Mouse (Mus musculus) CH12.LX (cell line): Measurements from ENCODE around the gene Znhit1. TPM values are rescaled to one million over a fixed set of nuclear protein-coding genes. Genes with fewer than 3 reads are reported as not detected.

Source experiments
- DNase-seq: peaks from one replicate; pipeline ENCODE4 v3.0.0-alpha.2; 2013; ENCODE audit errors: extremely low read depth
- H3K27ac ChIP-seq: 2 replicates; pipeline ENCODE4 v1.5.1; 2012; ENCODE audit warnings: low read depth, mild to moderate bottlenecking, control low read depth, moderate library complexity; ENCODE audit not compliant: insufficient read depth
- H3K27me3 ChIP-seq: replicated peaks from 2 replicates; pipeline ENCODE3; 2012; ENCODE audit warnings: inconsistent platforms
- H3K36me3 ChIP-seq, 2 experiments: replicated peaks in 1 of 2; 2 replicates each; pipeline versions ENCODE3 to v1.6.1; 2012; ENCODE audit warnings: inconsistent platforms in 1 of 2, low read length in 1 of 2, mild to moderate bottlenecking in 1 of 2, mixed read lengths in 1 of 2, moderate library complexity in 1 of 2; ENCODE audit not compliant: control insufficient read depth in 1 of 2, insufficient read depth in 1 of 2
- H3K4me1 ChIP-seq, 2 experiments: 2 replicates each; pipeline ENCODE4 v1.6.1; 2012; ENCODE audit warnings: inconsistent platforms in 1 of 2, moderate library complexity in 1 of 2; ENCODE audit not compliant: insufficient read depth in 2 of 2, control insufficient read depth in 1 of 2
- H3K4me2 ChIP-seq: 2 replicates; pipeline ENCODE4 v1.6.1; 2012; ENCODE audit warnings: low read depth, mild to moderate bottlenecking, control low read depth; ENCODE audit not compliant: poor library complexity, insufficient read depth, severe bottlenecking
- H3K4me3 ChIP-seq, 3 experiments: fragments of 150-350 bp in 1 of 3; sonication (generic) in 1 of 3; replicated peaks in 1 of 3; 2 replicates each; pipeline versions ENCODE3 to v1.5.1; 2011 to 2012; ENCODE audit warnings: low read depth in 2 of 3, low read length in 2 of 3, mild to moderate bottlenecking in 2 of 3, moderate library complexity in 2 of 3, control low read depth in 1 of 3, improper control_type of control experiment in 1 of 3, inconsistent platforms in 1 of 3, mixed read lengths in 1 of 3; ENCODE audit not compliant: poor library complexity in 1 of 3
- H3K79me2 ChIP-seq: replicated peaks from 2 replicates; pipeline ENCODE4 v1.6.1; 2012; ENCODE audit warnings: mild to moderate bottlenecking, moderate library complexity; ENCODE audit not compliant: control insufficient read depth, poor library complexity, insufficient read depth, severe bottlenecking; ENCODE audit errors: extremely low read depth
- H3K9ac ChIP-seq: 2 replicates; pipeline ENCODE4 v1.6.1; 2012; ENCODE audit warnings: low read depth, mild to moderate bottlenecking, control low read depth, moderate library complexity; ENCODE audit not compliant: insufficient read depth
- H3K9me3 ChIP-seq: replicated peaks from 2 replicates; pipeline ENCODE3; 2012; ENCODE audit warnings: low read length, inconsistent platforms, mixed read lengths
- BHLHE40 ChIP-seq: IDR thresholded peaks from 2 replicates; pipeline ENCODE4 v1.6.1; 2011; ENCODE audit warnings: mild to moderate bottlenecking, low read depth, low read length, improper control_type of control experiment
- CHD2 ChIP-seq: IDR thresholded peaks from 2 replicates; pipeline ENCODE4 v1.6.1; 2011; ENCODE audit warnings: low read length, improper control_type of control experiment
- EP300 ChIP-seq: IDR thresholded peaks from 2 replicates; pipeline ENCODE4 v1.6.1; 2011; ENCODE audit warnings: low read length, improper control_type of control experiment
- ETS1 ChIP-seq: conservative IDR thresholded peaks from 2 replicates; pipeline ENCODE4 v1.6.1; 2012; ENCODE audit warnings: low read depth, mild to moderate bottlenecking, inconsistent platforms, low read length, improper control_type of control experiment, moderate library complexity
- GABPA ChIP-seq: IDR thresholded peaks from 2 replicates; pipeline ENCODE4 v1.6.1; 2012; ENCODE audit warnings: low read depth, low read length, improper control_type of control experiment, inconsistent platforms; ENCODE audit not compliant: insufficient replicate concordance
- HCFC1 ChIP-seq: IDR thresholded peaks from 2 replicates; pipeline ENCODE4 v1.6.1; 2012; ENCODE audit warnings: low read depth, mild to moderate bottlenecking, inconsistent platforms, low read length, improper control_type of control experiment
- IRF4 ChIP-seq: IDR thresholded peaks from 2 replicates; pipeline ENCODE4 v1.6.1; 2014; ENCODE audit warnings: low read depth, mild to moderate bottlenecking, inconsistent platforms, low read length, improper control_type of control experiment
- MAZ ChIP-seq: IDR thresholded peaks from 2 replicates; pipeline ENCODE4 v1.6.1; 2012; ENCODE audit warnings: low read depth, mild to moderate bottlenecking, inconsistent platforms, low read length, improper control_type of control experiment, moderate library complexity
- MEF2A ChIP-seq: IDR thresholded peaks from 2 replicates; pipeline ENCODE4 v1.6.1; 2014; ENCODE audit warnings: low read depth, mild to moderate bottlenecking, inconsistent platforms, low read length, improper control_type of control experiment, borderline replicate concordance
- MYC ChIP-seq: IDR thresholded peaks from 2 replicates; pipeline ENCODE4 v1.6.1; 2011; ENCODE audit warnings: low read depth, mild to moderate bottlenecking, improper control_type of control experiment, low read length
- NELFE ChIP-seq: IDR thresholded peaks from 2 replicates; pipeline ENCODE4 v1.6.1; 2011; ENCODE audit warnings: low read depth, low read length, improper control_type of control experiment
- NRF1 ChIP-seq: IDR thresholded peaks from 2 replicates; pipeline ENCODE4 v1.6.1; 2014; ENCODE audit warnings: low read depth, mild to moderate bottlenecking, inconsistent platforms, low read length, improper control_type of control experiment, moderate library complexity
- PAX5 ChIP-seq: IDR thresholded peaks from 2 replicates; pipeline ENCODE4 v1.6.1; 2012; ENCODE audit warnings: low read length, inconsistent platforms, mixed read lengths
- RAD21 ChIP-seq: IDR thresholded peaks from 2 replicates; pipeline ENCODE4 v1.6.1; 2011; ENCODE audit warnings: low read depth, mild to moderate bottlenecking, low read length, improper control_type of control experiment, moderate library complexity
- SIN3A ChIP-seq: IDR thresholded peaks from 2 replicates; pipeline ENCODE4 v1.6.1; 2012; ENCODE audit warnings: low read length, improper control_type of control experiment, inconsistent platforms
- SMC3 ChIP-seq: IDR thresholded peaks from 2 replicates; pipeline ENCODE4 v1.6.1; 2011; ENCODE audit warnings: low read depth, low read length, improper control_type of control experiment
- TBP ChIP-seq: conservative IDR thresholded peaks from 2 replicates; pipeline ENCODE4 v1.6.1; 2011; ENCODE audit warnings: low read depth, low read length, improper control_type of control experiment
- UBTF ChIP-seq: IDR thresholded peaks from 2 replicates; pipeline ENCODE4 v1.6.1; 2012; ENCODE audit warnings: low read depth, mild to moderate bottlenecking, inconsistent platforms, low read length, improper control_type of control experiment, moderate library complexity
- USF1 ChIP-seq: IDR thresholded peaks from 2 replicates; pipeline ENCODE4 v1.6.1; 2014; ENCODE audit warnings: low read depth, mild to moderate bottlenecking, inconsistent platforms, low read length, improper control_type of control experiment
- USF2 ChIP-seq: conservative IDR thresholded peaks from 2 replicates; pipeline ENCODE4 v1.6.1; 2011; ENCODE audit warnings: low read depth, low read length, improper control_type of control experiment
- ZNF384 ChIP-seq: IDR thresholded peaks from 2 replicates; pipeline ENCODE4 v1.6.1; 2012; ENCODE audit warnings: low read depth, low read length, improper control_type of control experiment, inconsistent platforms
- dilution Hi-C: fragments of 300-500 bp; cut with MboI; formaldehyde crosslinking; loops from 2 replicates; pipeline ENCODE4 v1.14.3; 2020; ENCODE audit warnings: low sequenced_read_pairs; ENCODE audit not compliant: extremely low pct_unique_long_range_greater_than_20kb, extremely low pct_ligation_motif_present
- in situ Hi-C: fragments of 300-500 bp; cut with MboI; formaldehyde crosslinking; loops from 3 replicates; pipeline ENCODE4 v1.14.3; 2019; ENCODE audit warnings: low sequenced_read_pairs, low pct_ligation_motif_present, low pct_unique_long_range_greater_than_20kb, mixed read lengths
- polyA plus RNA-seq: library from polyadenylated mRNA; unstranded; fragments of >175 nt; gene quantifications from 2 replicates; pipeline ENCODE4 v1.2.1, GENCODE M21; 2012; ENCODE audit warnings: low read depth; ENCODE audit not compliant: insufficient read length
- total RNA-seq, 2 experiments: library from RNA; depleted of rRNA; stranded (reverse); fragments of 300-350 nt in 1 of 2; fragments of >200 nt in 1 of 2; gene quantifications; 2 replicates each; pipeline ENCODE4 v1.2.3; 2012 to 2014

Gene Znhit1
- total and polyA plus RNA-seq, 3 experiments: 39.6 to 99.2 (median 60.1) TPM

GRCm38 (mm10) chr5:136979762-136980161 is 8.1 kb downstream of the Znhit1 start:
- Histone ChIP-seq H3K79me2 (no peaks in the 10 kb centered on the region), H3K9ac (no peak overlapping the region), H3K27ac (no peak overlapping the region), H3K36me3 (peaks cover 31 to 64% of the 10 kb centered on the region in 2 experiments), H3K4me1 (no peaks in the 10 kb centered on the region), H3K27me3 (no peaks in the 10 kb centered on the region), H3K4me3 (no peak overlapping the region), H3K4me2 (no peak overlapping the region), H3K9me3 (no peaks in the 10 kb centered on the region)
- dilution Hi-C loops (no loop called here), in situ Hi-C loops (no loop called here)
- no peak for DNase-seq
- TF ChIP-seq EP300 (no peak), RAD21 (no peak), HCFC1 (no peak), USF2 (no peak), UBTF (no peak), GABPA (no peak), ETS1 (no peak), IRF4 (no peak), MYC (no peak)

DNA sequence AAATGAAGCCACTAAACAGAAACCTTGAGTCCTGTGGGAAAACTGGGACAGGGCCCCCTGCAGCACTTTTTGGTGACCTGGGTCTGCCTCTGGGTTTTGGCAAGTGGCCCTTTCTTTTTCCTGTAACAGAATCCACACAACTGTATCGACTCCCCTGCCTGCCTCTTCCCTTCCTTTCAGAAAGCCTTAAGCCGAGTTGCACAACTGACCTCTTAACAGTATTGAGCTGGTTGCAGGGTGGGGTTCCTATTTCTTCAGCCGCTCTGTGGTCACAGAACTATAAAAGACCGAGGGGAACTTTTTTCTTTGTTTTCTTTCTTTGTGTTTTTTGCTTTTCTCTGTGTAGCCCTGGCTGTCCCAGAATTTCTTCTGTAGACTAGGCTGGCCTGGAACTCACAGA is 10.1 kb downstream of the Znhit1 start:
- TF ChIP-seq ZNF384 (no peak), CHD2 (no peak), USF1 (no peak), NELFE (no peak), NRF1 (no peak), PAX5 (no peak), TBP (no peak), MYC (no peak), SMC3 (no peak), SIN3A (no peak), MEF2A (no peak), MAZ (no peak), BHLHE40 (no peak), UBTF (no peak)
- TF ChIP-seq, all 38 proteins: peak for 0
- DNase-seq: no peak
- Histone ChIP-seq H3K36me3 (peaks cover 19 to 46% of the 10 kb centered on the region in 2 experiments), H3K4me2 (no peak overlapping the region), H3K27me3 (no peaks in the 10 kb centered on the region), H3K9me3 (no peaks in the 10 kb centered on the region), H3K4me1 (no peaks in the 10 kb centered on the region), H3K27ac (no peak overlapping the region), H3K79me2 (no peaks in the 10 kb centered on the region), H3K9ac (no peak overlapping the region), H3K4me3 (no peak overlapping the region)
- in situ Hi-C loops (no loop called here), dilution Hi-C loops (no loop called here)
